Mouse (Mus musculus): Measurements from ENCODE around the gene Tas2r108.

Tas2r108 gene

DNA sequence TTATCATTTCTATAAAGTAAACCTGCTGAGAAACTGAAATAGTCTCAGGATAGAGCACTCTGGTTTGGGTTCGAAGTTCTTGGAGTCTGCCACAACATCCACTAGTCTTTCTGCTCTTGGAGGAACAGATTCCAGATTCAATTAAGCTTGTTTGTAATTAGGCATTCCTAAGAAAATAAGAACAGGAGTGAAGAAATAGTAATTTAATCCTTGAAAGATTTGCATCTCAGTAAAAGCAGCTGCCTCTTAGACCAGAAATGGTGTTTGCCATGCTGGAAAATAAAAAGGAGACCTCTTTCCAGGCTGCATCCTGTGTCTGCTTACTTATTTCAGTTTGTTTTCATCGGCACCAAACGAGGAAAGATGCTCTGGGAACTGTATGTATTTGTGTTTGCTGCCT lies at the start of gene Tas2r108:
Gene Tas2r108, plus strand, starts transcription at position 301 of the 400 bp plus-strand sequence.
- DNase-seq (ENCODE audit: low read depth in 2 of 2, low spot score in 2 of 2): no peak

DNA sequence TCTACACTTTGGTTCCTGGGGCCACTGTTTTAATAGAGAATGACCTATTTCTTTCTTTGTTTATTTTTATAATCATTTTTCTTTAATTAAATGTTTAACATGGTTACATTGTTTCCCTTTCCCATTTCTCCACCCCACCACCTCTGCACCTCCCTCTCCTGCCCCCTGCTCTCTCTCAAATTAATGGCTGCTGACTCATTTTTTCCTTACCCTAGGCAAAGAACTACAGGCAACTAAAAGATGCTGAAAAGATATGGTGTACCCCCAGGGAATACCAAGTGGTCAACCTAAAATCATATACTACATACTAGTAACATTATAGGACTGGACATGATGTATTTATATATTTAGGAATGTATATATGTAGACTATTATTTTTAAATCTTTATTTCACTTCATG lies 44.7 kb upstream of the Tas2r108 start:
- DNase-seq (ENCODE audit: low read depth in 2 of 2, low spot score in 2 of 2): no peak

DNA sequence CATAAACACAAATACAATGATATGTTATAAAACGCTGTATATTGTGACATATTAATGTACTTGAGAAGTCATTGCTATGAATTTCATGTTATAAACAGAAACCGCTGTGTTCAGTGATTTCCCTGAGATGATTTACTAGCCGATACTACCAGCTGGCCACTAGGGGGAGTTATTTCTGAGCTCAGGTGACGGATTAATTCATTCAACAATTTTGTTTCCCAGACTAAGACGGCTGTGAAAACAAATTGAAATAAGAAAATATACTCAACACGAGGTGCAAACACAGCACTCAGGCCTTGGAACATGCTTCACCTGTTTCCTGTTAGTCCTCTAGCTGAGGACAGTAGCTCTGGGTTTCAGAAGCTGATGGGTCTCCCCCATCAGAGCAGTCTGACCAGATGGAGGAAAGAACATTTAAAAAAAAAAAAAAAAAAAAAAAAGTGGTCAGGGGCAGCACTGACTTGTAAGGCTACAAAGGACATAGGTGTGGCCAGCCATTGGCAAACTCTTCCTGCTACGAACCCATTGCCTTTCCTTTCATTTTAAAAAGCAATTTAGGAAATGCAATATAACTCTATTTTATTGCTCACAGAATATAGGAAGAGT lies 38.8 kb upstream of the Tas2r108 start:
- peak in 1 of 2 experiments; percentile 29 for DNase-seq (ENCODE audit: low read depth in 2 of 2, low spot score in 2 of 2)

DNA sequence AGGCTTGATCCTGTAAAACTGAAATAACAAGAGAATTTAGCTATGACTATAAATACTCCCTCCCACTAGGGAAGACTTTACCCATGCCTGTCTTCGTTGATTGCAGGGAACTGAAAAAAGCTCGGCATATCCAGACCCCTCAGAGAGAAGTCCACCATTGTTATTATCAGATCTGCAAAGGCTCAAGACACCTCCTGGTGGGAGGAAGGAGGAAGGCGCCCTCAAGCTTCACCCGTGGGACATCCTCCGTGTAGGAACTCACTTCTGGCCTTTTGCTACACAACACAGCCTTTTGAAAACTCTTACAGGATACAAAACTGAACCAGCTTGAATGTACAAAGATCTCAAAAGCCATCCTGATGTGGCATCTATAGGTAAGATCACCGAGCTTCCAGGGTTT lies 27.6 kb upstream of the Tas2r108 start:
- peak in 1 of 2 experiments; percentile 27 for DNase-seq (ENCODE audit: low read depth in 2 of 2, low spot score in 2 of 2)

DNA sequence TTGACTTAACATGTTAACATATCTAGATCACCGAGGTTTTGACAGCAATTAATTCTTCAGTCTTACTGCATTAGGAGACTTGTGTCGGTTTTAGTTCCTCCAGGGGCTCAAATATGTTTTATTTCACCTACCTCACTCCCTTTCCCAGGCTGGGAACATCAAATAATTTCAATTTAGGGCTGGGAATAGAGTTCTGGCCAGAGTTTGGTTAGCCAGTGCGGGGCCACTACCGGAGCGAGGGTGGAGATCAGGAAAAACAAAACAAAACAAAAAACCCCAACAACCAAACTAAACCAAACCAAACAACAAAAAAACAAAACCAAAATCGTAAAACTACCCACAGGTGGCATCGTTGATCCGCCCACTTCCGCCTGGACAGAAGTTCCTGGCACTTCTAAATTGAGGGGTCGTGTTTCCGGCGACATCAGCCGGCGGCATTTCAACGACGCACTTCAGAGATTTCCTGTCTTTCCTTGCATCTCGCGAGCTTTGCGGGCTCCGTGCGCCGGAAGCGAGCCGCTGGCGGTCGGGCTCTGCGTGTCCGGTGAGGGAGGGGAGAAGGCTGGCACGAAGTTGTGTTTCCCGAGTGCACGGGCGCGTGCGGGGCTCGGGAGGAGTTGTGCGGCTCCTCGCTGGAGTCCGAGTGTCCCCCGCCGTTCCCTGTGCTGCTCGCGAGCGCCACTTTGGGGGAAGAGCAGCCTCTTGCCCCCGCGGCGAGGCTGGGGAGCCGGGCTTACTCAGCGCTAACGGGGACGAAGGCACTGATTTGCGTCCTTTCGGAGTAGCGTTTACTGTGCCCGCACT lies 22.2 kb upstream of the Tas2r108 start, which contains the start of gene Ssbp1:
Gene Ssbp1, plus strand, starts transcription at position 437 of the 804 bp plus-strand sequence.
- DNase-seq (ENCODE audit: low read depth in 2 of 2, low spot score in 2 of 2): peak; percentile 90 to 93

DNA sequence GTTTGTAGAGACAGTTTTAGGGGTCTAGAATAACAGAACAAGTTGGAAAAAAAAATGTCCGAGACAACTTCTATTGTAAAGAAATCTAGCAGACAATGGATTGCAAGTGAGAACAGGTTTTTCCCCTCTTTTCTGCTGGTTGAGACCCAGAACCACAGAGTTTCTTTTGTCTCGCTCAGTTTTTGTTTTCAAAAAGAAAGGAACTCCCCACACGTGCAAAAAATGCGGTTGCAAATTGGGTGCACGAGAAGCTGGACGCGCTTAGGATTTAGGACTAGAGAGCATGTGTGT lies 21.7 kb upstream of the Tas2r108 start:
- DNase-seq (ENCODE audit: low read depth in 2 of 2, low spot score in 2 of 2): no peak

DNA sequence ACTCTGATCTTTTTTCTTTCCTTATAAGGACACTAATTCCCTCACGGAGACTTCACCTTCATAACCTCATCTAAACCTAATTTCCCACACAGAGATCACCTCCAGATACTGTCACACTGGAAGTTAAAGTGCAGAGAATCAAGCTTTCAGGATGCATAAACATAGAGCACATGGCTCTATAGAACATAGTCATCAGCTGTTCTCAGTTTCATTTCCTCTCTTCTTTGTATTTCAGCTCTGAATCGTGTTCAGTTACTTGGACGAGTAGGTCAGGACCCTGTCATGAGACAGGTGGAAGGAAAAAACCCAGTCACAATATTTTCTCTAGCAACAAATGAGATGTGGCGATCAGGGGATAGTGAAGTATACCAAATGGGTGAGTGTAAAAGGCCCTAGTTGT lies 17.2 kb upstream of the Tas2r108 start:
- DNase-seq (ENCODE audit: low read depth in 2 of 2, low spot score in 2 of 2): no peak

DNA sequence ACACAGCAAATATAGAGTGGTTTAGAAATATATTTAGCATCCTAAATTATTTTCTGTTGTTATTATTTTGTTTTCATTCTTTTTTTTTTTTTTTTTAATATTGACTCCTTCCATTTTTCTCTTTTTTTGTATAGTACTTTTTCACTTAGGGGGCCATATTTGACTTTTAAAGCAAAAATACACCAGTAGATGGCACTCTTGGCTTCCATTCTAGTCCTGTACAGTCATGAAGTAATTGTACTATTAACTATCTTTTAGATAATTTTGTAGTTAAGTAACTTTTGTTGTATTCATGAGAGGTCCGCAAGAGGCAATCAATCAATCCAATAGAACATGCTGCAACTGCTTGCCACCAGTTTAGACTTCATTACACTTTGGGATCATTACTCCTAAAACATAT lies 13.6 kb upstream of the Tas2r108 start:
- DNase-seq (ENCODE audit: low read depth in 2 of 2, low spot score in 2 of 2): peak in 1 of 2 experiments; percentile 10

DNA sequence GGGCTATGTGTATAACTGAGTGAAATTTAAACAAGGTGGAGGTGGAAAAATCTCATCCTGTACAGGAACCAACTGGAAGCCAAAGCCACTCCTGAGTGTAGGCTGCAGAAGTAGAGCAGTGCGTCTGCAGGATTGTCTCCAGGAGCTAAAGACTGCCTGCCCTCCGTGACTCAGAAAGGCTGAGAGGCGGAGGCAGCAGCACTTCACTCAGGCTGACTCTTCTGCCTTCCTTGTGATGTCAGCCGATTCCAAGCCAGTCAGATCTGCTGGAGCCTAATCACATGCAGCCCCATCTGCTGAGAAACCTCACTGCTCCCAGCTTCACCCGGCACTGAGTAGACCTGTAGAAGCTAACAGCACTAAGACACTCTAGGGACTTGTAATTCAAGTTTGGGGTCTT lies 11.0 kb upstream of the Tas2r108 start:
- DNase-seq (ENCODE audit: low read depth in 2 of 2, low spot score in 2 of 2): no peak

DNA sequence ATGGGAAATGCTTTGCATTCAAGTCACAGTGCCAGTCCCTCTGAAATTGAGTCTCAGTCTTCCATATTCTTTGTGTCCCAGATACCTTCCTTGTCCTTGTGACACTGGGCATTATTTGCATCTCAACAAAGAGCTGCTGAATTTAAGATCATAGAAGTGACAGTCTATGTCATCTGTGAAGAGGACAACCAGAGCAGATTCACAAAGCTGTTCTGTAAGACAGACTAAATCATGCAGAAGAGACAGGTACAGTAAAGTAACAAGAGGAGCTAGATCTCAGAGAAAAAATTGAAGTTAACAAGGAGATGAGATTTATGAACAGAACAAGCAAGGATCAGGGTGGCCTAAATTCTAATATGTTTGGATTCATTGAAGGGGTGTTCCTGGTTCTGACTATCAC lies 2.4 kb upstream of the Tas2r108 start, which contains the start of gene Tas2r137:
Gene Tas2r137, plus strand, starts transcription at position 301 of the 400 bp plus-strand sequence.
- no peak for DNase-seq (ENCODE audit: low read depth in 2 of 2, low spot score in 2 of 2)

DNA sequence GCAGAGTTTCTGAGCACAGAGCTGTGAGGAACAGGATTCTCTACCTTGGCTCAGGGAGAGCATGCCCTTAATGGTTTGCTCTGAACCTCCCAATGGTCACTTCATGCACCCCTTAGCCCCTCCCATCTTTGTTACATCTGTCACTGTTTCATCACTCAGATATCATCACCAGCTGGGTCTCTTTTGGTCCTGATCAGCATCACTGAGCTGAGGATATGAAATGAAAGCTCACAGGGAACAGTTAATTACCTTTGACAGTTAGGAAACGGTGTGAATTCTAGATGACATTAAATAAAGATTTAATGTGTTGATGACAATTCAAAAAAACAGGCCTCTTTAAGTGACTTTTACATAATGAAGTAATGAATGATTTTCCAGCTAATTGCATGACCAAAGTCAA lies 26.1 kb downstream of the Tas2r108 start, which contains the start of gene Prss37:
Gene Prss37, minus strand, starts transcription at position 101 of the 400 bp plus-strand sequence.
- no peak for DNase-seq (ENCODE audit: low read depth in 2 of 2, low spot score in 2 of 2)
